Mouse (Mus musculus): ENCODE measurements around the gene Cmtr2.

DNA sequence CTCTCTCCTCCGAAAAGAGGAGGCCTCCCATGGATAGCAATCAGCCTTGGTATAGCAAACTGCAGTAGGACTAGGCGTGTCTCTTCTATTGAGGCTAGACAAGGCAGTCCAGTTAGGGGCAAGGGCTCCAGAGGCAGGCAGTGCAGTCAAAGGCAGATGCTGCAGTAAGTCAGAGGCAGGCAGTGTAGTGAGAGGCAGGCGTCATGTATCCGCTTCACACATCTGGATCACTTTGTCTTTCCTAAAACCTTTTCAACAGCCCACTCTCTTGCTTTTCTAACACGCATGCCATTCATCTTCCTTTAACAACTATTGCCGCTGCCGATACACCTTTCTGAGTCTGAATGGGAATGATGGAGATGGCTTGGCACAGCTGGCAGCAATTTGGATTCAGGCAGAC, at the start of gene Cmtr2:
- TF ChIP-seq CTCF (IDR thresholded peaks at IDR 0.05; ENCODE audit: borderline replicate concordance, insufficient read depth, low read length) = no peak
- no peak for TF ChIP-seq POLR2A (IDR thresholded peaks at IDR 0.05; ENCODE audit: low read depth, low read length)

Measured in embryonic fibroblast, embryonic 13.5 days (primary cell).